Mouse (Mus musculus) forebrain, postnatal 0 days (tissue): ENCODE measurements around the gene 1810010H24Rik. TPM values are rescaled to one million over a fixed set of nuclear protein-coding genes. Genes with fewer than 3 reads are reported as not detected.
A peak's percentile ranks its signal among the peaks of the same experiment; 100 is the strongest.
"Not testable (repeated sequence)": the region's sequence is repeated elsewhere in the genome, so short reads cannot be mapped to it uniquely, and the experiment has no call there.

Experiments used
- ATAC-seq: fragments of 200-750 bp; cut with Nextera tagmentation; 2 replicates; pipeline ENCODE4 v1.8.0; 2017; ENCODE audit warnings: mild to moderate bottlenecking, moderate library complexity
- DNase-seq: peaks from one replicate; pipeline ENCODE4 v3.0.0-alpha.2; 2015
- H3K27ac ChIP-seq: fragments of 300-500 bp; sonication (generic); 2 replicates; pipeline ENCODE4 v1.5.1; 2014; ENCODE audit warnings: low read depth, mild to moderate bottlenecking, antibody characterized with exemption, low read length, moderate library complexity, mixed read lengths
- H3K27me3 ChIP-seq: fragments of 300-500 bp; sonication (generic); 2 replicates; pipeline ENCODE4 v1.6.1; 2014; ENCODE audit warnings: mild to moderate bottlenecking, low read length, mixed read lengths; ENCODE audit not compliant: insufficient read depth
- H3K36me3 ChIP-seq: fragments of 300-500 bp; sonication (generic); 2 replicates; pipeline ENCODE4 v1.6.1; 2014; ENCODE audit warnings: mild to moderate bottlenecking, moderate library complexity; ENCODE audit not compliant: insufficient read depth
- H3K4me1 ChIP-seq: fragments of 300-500 bp; sonication (generic); 2 replicates; pipeline ENCODE4 v1.6.1; 2014; ENCODE audit warnings: antibody characterized with exemption; ENCODE audit not compliant: insufficient read depth
- H3K4me2 ChIP-seq: fragments of 300-500 bp; sonication (generic); 2 replicates; pipeline ENCODE4 v1.6.1; 2014; ENCODE audit warnings: low read depth, mild to moderate bottlenecking, moderate library complexity
- H3K4me3 ChIP-seq: fragments of 300-500 bp; sonication (generic); 2 replicates; pipeline ENCODE4 v1.5.1; 2014; ENCODE audit warnings: low read depth, low read length, mixed read lengths
- H3K9ac ChIP-seq: fragments of 300-500 bp; sonication (generic); 2 replicates; pipeline ENCODE4 v1.6.1; 2014; ENCODE audit warnings: mild to moderate bottlenecking
- H3K9me3 ChIP-seq: fragments of 300-500 bp; sonication (generic); 2 replicates; pipeline ENCODE4 v1.6.1; 2016; ENCODE audit warnings: low read length
- CTCF ChIP-seq: sonication (generic); IDR thresholded peaks from 2 replicates; pipeline ENCODE4 v1.5.1; 2016; ENCODE audit warnings: antibody characterized with exemption, control low read depth, low read depth
- WGBS: fragments of 180-500 bp; shearing (Covaris S2); extraction: QIAGEN DNeasy Blood & Tissue Kit; methylation state at CpG from one replicate; pipeline ENCODE4 v1.1.7; 2014; 5-methylcytosine and 5-hydroxymethylcytosine counted together
- polyA plus RNA-seq: library from polyadenylated mRNA; unstranded; fragments of >200 nt; fragmentation: Nextera tagmentation; extraction: Ambion mirVana; gene quantifications from 2 replicates; pipeline ENCODE4 v1.2.1, GENCODE M21; 2015
- total RNA-seq: library from RNA; depleted of rRNA; stranded (reverse); fragments of >200 nt; gene quantifications from 2 replicates; pipeline ENCODE4 v1.2.3, GENCODE M21; 2014; rRNA removed

The 1810010H24Rik gene
- 8.7 and 9.7 TPM in 2 replicates for total RNA-seq
- 9.5 and 10.0 TPM in 2 replicates for polyA plus RNA-seq

DNA sequence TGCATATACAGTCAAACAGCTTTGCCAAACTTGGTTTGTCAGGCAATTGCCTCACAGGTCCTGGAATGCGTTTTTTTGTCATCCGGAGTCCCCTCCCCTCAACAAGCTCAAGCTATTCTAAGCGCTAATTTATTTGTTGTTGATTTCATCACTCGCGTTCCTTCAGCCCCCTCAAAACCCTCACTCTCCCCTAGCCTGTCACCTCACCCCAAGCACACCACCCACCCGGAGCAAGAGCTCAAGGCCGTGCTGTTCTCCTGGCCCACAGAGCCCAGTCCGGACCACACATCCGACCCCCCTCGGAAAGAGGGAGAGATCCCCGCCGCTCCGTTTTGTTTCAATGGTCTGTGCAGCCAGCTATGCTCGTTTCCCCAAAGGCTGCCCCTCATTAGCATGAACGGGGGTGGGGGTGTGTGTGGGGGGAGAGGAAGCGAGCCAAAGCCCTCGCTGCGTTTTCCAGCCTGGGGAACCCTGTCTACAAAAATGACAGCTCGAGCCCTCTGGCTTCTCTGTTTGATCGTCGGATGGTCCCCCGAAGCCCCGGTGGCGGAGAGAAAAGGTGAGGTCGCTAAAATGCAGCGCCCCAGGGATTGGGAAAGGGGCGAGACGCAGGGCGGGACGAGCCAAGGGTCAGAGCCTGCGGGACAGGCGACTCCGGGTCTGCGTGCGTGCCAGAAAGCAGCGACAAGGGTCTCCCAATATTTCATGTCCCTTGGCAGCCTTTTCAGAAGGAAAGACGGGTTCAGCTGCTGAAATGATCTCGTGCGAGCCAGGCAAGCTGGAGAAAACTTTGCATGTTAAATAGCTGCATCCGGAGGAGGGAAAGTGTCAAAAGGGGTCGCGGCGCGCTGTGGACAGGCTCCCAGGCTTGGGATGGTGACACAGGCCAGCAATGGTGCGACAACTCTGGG is at the start of gene 1810010H24Rik:
Gene 1810010H24Rik (plus strand): TSS at position 271 of the 911 bp plus-strand sequence.
- DNase-seq (peak; percentile 61), ATAC-seq (no peak)
- Histone ChIP-seq H3K4me3 (peak within 1 kb of the TSS; percentile 52), H3K4me1 (peaks cover 7% of the 10 kb centered on the region), H3K4me2 (peak within 1 kb of the TSS; percentile 92), H3K27me3 (no peaks in the 10 kb centered on the region), H3K27ac (peak within 1 kb of the TSS; percentile 67), H3K9ac (peak within 1 kb of the TSS; percentile 65), H3K9me3 (no peaks in the 10 kb centered on the region), H3K36me3 (no peaks in the 10 kb centered on the region)
- 2% methylated on average over 45 of the region's 45 CpGs for WGBS
- TF ChIP-seq CTCF: no peak

DNA sequence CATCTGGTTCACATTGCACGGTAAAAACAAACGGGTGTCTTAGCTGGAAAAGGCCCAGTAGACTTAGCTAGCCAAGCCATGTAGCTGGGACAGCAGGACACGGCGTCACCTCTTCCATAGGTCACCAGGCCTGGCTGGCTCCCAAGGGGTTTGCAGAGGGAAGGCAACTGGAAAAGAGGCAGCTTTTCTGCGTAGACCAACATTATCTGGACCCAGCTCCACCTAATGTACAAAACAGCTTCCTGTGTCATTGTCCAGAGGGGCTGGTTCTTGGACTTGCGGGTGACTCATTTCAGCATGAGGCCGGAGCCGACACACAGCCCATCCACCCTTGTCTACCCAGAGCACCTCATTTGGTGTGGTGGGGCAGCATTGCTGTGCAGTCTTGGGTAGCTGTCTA is 49.3 kb upstream of the 1810010H24Rik start:
- Histone ChIP-seq H3K27me3 (no peaks in the 10 kb centered on the region), H3K4me1 (no peaks in the 10 kb centered on the region), H3K27ac (no peak overlapping the region), H3K4me2 (no peak overlapping the region), H3K36me3 (no peaks in the 10 kb centered on the region), H3K9ac (no peak overlapping the region), H3K9me3 (no peaks in the 10 kb centered on the region), H3K4me3 (no peak overlapping the region)
- no peak for TF ChIP-seq CTCF
- ATAC-seq (no peak), DNase-seq (no peak)
- WGBS: 84% methylated on average over 8 of the region's 8 CpGs

DNA sequence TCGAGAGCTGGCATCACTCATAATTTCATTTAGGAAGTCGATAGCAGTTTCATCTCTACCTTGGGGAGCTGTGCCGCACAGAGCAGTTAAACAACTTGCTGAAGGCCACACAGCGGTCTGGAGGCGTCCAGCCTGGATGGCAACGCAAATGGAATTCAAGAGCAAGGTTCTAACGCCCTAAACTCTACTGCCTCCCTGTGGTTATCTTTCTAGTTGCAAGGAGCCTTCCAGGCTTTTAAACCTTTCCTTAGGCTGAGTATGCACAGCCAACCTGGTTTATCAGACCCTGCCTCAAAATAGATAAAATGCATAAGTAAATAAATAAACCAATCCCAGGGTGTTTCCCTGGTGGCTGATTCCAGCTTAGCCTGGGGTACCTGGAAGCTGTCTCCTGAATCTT is 45.0 kb upstream of the 1810010H24Rik start:
- no peaks in the 10 kb centered on the region for H3K9me3 ChIP-seq
- no peak for ATAC-seq
- DNase-seq: peak; percentile 80
- no peaks in the 10 kb centered on the region for H3K4me1 ChIP-seq
- peak; percentile 81 for TF ChIP-seq CTCF
- H3K27ac ChIP-seq: no peak overlapping the region
- WGBS: 30% methylated on average over 7 of the region's 7 CpGs
- no peak overlapping the region for H3K4me3 ChIP-seq
- H3K27me3 ChIP-seq: no peaks in the 10 kb centered on the region
- no peaks in the 10 kb centered on the region for H3K36me3 ChIP-seq
- no peak overlapping the region for H3K4me2 ChIP-seq
- H3K9ac ChIP-seq: no peak overlapping the region

DNA sequence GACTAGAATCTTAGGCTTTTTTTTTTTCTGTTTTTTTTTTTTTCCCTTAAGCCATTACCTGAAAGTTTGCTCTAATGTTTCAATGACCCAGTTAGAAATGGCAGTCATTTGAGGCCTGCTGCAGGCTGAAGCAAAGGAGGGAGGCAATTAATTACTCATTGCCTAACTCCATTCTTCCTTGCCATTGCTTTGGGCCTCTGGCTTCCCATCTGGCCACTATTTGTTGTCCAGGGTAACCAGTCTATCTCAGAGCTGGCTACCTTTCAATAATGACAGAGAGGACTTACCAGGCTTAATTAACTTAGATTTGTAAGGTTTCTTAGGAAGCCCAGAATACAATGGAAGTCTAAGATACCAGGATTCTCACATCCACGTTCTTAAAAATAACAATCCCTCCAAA is 43.7 kb upstream of the 1810010H24Rik start:
- no peak for TF ChIP-seq CTCF

DNA sequence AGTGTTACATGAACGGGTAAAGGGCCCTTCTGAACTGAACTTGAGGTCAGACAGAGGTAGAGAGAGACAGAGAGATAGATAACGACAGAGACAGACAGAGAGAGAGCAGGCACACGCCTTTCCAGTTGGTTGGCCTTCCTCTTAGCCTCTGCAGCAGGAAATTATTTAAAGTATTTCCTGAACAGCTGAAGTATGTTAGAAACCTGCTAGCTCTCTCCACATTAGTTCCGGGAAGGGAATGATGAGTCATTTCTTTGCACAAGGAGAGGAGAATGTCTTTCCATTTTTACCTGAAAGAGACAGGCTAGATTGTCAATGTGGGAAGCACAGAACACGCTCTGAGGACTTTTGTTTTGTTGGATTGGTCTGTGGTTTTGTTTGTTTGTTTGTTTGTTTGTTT is 43.1 kb upstream of the 1810010H24Rik start:
- H3K36me3 ChIP-seq: peaks cover 4% of the 10 kb centered on the region; the same call in 1 of the 2 replicates
- H3K4me1 ChIP-seq: no peaks in the 10 kb centered on the region
- no peak overlapping the region for H3K27ac ChIP-seq
- no peaks in the 10 kb centered on the region for H3K27me3 ChIP-seq
- H3K9ac ChIP-seq: no peak overlapping the region
- H3K4me3 ChIP-seq: no peak overlapping the region
- TF ChIP-seq CTCF: no peak
- no peaks in the 10 kb centered on the region for H3K9me3 ChIP-seq
- ATAC-seq (no peak), DNase-seq (no peak)
- H3K4me2 ChIP-seq: no peak overlapping the region
- WGBS: 57% methylated on average over 5 of the region's 5 CpGs

More for the DNA sequence above, 43.7 kb upstream of the 1810010H24Rik start:
- no peak overlapping the region for H3K27ac ChIP-seq
- no peak for ATAC-seq
- no peak overlapping the region for H3K4me2 ChIP-seq
- no peak overlapping the region for H3K4me3 ChIP-seq
- 0% methylated on average over 1 of the region's 1 CpGs for WGBS
- H3K27me3 ChIP-seq: no peaks in the 10 kb centered on the region
- DNase-seq: no peak
- no peak overlapping the region for H3K9ac ChIP-seq
- H3K36me3 ChIP-seq: no peaks in the 10 kb centered on the region
- no peaks in the 10 kb centered on the region for H3K4me1 ChIP-seq
- no peaks in the 10 kb centered on the region for H3K9me3 ChIP-seq

DNA sequence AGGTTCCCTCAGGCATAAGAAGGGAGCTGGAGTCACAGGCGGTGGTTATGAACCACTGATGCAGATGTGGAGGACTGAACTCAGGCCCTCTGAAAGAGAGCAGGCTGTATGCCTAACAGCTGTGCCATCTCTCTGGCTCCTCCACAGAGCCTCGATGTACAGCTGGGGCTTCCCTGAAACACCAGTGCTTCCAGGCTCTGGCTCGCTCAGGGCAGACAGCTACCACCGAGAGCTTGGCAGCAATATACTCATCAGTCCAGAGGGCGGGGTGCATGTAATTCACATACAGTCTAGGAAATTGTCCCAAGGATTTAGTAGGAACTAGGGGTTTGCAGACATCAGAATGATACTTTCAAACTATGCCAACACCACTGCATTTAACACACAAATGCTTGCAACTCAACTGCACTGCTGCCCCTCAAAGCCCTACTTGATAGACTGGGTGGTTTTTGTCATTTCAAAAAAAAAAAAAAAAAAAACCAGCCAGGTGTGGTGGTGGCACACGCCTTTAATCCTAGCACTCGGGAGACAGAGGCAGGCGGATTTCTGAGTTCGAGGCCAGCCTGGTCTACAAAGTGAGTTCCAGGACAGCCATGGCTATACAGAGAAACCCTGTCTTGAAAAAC is 39.4 kb upstream of the 1810010H24Rik start:
- H3K4me2 ChIP-seq, H3K9me3 ChIP-seq, H3K27ac ChIP-seq, H3K4me3 ChIP-seq, H3K9ac ChIP-seq, ATAC-seq, H3K27me3 ChIP-seq, DNase-seq, H3K4me1 ChIP-seq: not testable (repeated sequence)
- H3K36me3 ChIP-seq: peaks cover 24% of the 10 kb centered on the region
- WGBS: 85% methylated on average over 9 of the region's 9 CpGs

DNA sequence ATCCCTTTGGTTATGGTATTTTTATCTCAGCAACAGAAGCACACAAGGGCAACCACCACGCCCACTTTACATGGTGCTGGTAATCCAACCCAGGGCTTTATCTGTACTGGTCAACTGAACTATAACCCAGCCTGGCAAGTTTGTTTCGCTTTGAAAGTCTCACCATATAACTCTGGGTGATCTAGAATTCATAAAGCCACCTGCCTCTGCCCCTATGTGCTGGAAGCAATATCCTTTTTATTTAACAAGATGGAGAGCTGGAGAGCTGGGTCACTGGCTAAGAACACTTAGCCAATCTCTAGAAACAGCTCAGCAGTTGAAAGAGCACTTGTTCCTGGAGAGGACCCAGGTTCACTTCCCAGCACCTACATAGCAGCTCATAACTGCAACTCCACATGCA is 38.1 kb upstream of the 1810010H24Rik start:
- no peak for TF ChIP-seq CTCF
- no peaks in the 10 kb centered on the region for H3K4me1 ChIP-seq
- H3K4me2 ChIP-seq: no peak overlapping the region
- peaks cover 29% of the 10 kb centered on the region for H3K36me3 ChIP-seq
- H3K27ac ChIP-seq: no peak overlapping the region
- H3K9me3 ChIP-seq: no peaks in the 10 kb centered on the region
- no peak overlapping the region for H3K4me3 ChIP-seq
- DNase-seq (no peak), ATAC-seq (no peak)
- H3K27me3 ChIP-seq: no peaks in the 10 kb centered on the region
- no peak overlapping the region for H3K9ac ChIP-seq
- WGBS: 94% methylated on average over 2 of the region's 2 CpGs
